Mouse (Mus musculus) stomach, postnatal 0 days (tissue): ENCODE measurements at regions not wholly inside any gene's neighbourhood (a gene's known extent, or its start where the extent isn't known, plus 50 kb on each side); places are given as distances from the start of the nearest gene placed in this dataset.
A peak's percentile ranks its signal among the peaks of the same experiment; 100 is the strongest.

Experiments
- ATAC-seq: fragments of 200-750 bp; cut with Nextera tagmentation; 2 replicates; pipeline ENCODE4 v1.8.0; 2017; ENCODE audit not compliant: low FRiP score, low TSS enrichment
- DNase-seq: peaks from one replicate; pipeline ENCODE4 v3.0.0-alpha.2; 2016; ENCODE audit warnings: low spot score
- H3K27ac ChIP-seq: fragments of 300-500 bp; sonication (generic); replicated peaks from 2 replicates; pipeline ENCODE4 v1.5.1; 2014; ENCODE audit warnings: mild to moderate bottlenecking, control low read depth
- H3K27me3 ChIP-seq: fragments of 300-500 bp; sonication (generic); 2 replicates; pipeline ENCODE4 v1.6.1; 2014; ENCODE audit warnings: low read length; ENCODE audit not compliant: control insufficient read depth, insufficient read depth
- H3K36me3 ChIP-seq: fragments of 300-500 bp; sonication (generic); 2 replicates; pipeline ENCODE4 v1.6.1; 2014; ENCODE audit warnings: low read length, mixed read lengths; ENCODE audit not compliant: control insufficient read depth, insufficient read depth
- H3K4me1 ChIP-seq: fragments of 300-500 bp; sonication (generic); replicated peaks from 2 replicates; pipeline ENCODE4 v1.6.1; 2014; ENCODE audit warnings: antibody characterized with exemption; ENCODE audit not compliant: control insufficient read depth, insufficient read depth
- H3K4me2 ChIP-seq: fragments of 300-500 bp; sonication (generic); replicated peaks from 2 replicates; pipeline ENCODE4 v1.6.1; 2014; ENCODE audit warnings: low read depth, mild to moderate bottlenecking, control low read depth, moderate library complexity
- H3K4me3 ChIP-seq: fragments of 300-500 bp; sonication (generic); 2 replicates; pipeline ENCODE4 v1.5.1; 2014; ENCODE audit warnings: low read depth, low read length, control low read depth
- H3K9ac ChIP-seq: fragments of 300-500 bp; sonication (generic); 2 replicates; pipeline ENCODE4 v1.6.1; 2014; ENCODE audit warnings: mild to moderate bottlenecking, low read length, control low read depth, mixed read lengths
- H3K9me3 ChIP-seq: fragments of 300-500 bp; sonication (generic); 2 replicates; pipeline ENCODE4 v1.6.1; 2016; ENCODE audit warnings: low read length; ENCODE audit not compliant: control insufficient read depth
- CTCF ChIP-seq: IDR thresholded peaks from 2 replicates; pipeline ENCODE4 v1.5.1; 2016; ENCODE audit warnings: antibody characterized with exemption, low read depth, mild to moderate bottlenecking, moderate library complexity
- EP300 ChIP-seq: optimal IDR thresholded peaks from 2 replicates; pipeline ENCODE3; 2016; ENCODE audit warnings: antibody characterized with exemption
- WGBS: fragments of 180-500 bp; shearing (Covaris S2); extraction: QIAGEN DNeasy Blood & Tissue Kit; methylation state at CpG from one replicate; pipeline ENCODE4 v1.1.7; 2014; 5-methylcytosine and 5-hydroxymethylcytosine counted together

- no peak for DNase-seq
- H3K36me3 ChIP-seq: no peaks in the 10 kb centered on the region
- no peak overlapping the region for H3K4me3 ChIP-seq
- H3K9me3 ChIP-seq: no peaks in the 10 kb centered on the region
- H3K27ac ChIP-seq: no peak overlapping the region
- H3K9ac ChIP-seq: no peak overlapping the region
- no peaks in the 10 kb centered on the region for H3K4me1 ChIP-seq
- H3K4me2 ChIP-seq: no peak overlapping the region
- ATAC-seq: no peak
- 72% methylated on average over 3 of the region's 3 CpGs for WGBS
- TF ChIP-seq EP300 (no peak), CTCF (no peak)
- H3K27me3 ChIP-seq: no peaks in the 10 kb centered on the region
These were observed 172.0 kb upstream of the Spdye4c start for GRCm38 (mm10) chr2:128418960-128419359.

GRCm38 (mm10) chr2:128420406-128420805, 170.6 kb upstream of the Spdye4c start:
- TF ChIP-seq EP300 (no peak), CTCF (no peak)
- H3K4me1 ChIP-seq: no peaks in the 10 kb centered on the region
- DNase-seq (no peak), ATAC-seq (0 out of 2 replicates have a peak, but pooled peaks have one; percentile 35)
- H3K27me3 ChIP-seq: no peaks in the 10 kb centered on the region
- H3K4me3 ChIP-seq: no peak overlapping the region
- 64% methylated on average over 10 of the region's 10 CpGs for WGBS
- H3K4me2 ChIP-seq: no peak overlapping the region; the same call in 1 of the 2 replicates
- no peak overlapping the region for H3K9ac ChIP-seq
- no peaks in the 10 kb centered on the region for H3K9me3 ChIP-seq
- no peak overlapping the region for H3K27ac ChIP-seq
- H3K36me3 ChIP-seq: no peaks in the 10 kb centered on the region

GRCm38 (mm10) chr2:128422677-128423076, 168.3 kb upstream of the Spdye4c start:
- ATAC-seq (no peak), DNase-seq (no peak)
- no peak for TF ChIP-seq EP300
- TF ChIP-seq CTCF: peak; percentile 66
- WGBS: 42% methylated on average over 6 of the region's 6 CpGs
- no peaks in the 10 kb centered on the region for H3K9me3 ChIP-seq
- H3K36me3 ChIP-seq: no peaks in the 10 kb centered on the region
- no peak overlapping the region for H3K4me3 ChIP-seq
- H3K27me3 ChIP-seq: no peaks in the 10 kb centered on the region
- H3K4me1 ChIP-seq: peaks cover 3% of the 10 kb centered on the region; the same call in 1 of the 2 replicates
- H3K4me2 ChIP-seq: no peak overlapping the region
- no peak overlapping the region for H3K9ac ChIP-seq
- no peak overlapping the region for H3K27ac ChIP-seq

GRCm38 (mm10) chr2:128424236-128424635, 166.8 kb upstream of the Spdye4c start:
- WGBS: 44% methylated on average over 7 of the region's 7 CpGs
- H3K27ac ChIP-seq: no peak overlapping the region
- no peak overlapping the region for H3K4me3 ChIP-seq
- H3K36me3 ChIP-seq: no peaks in the 10 kb centered on the region
- no peak for DNase-seq
- no peak overlapping the region for H3K9ac ChIP-seq
- peaks cover 7% of the 10 kb centered on the region for H3K4me1 ChIP-seq
- H3K27me3 ChIP-seq: no peaks in the 10 kb centered on the region
- no peak for TF ChIP-seq CTCF
- TF ChIP-seq EP300: no peak
- H3K4me2 ChIP-seq: no peak overlapping the region
- H3K9me3 ChIP-seq: no peaks in the 10 kb centered on the region
- no peak for ATAC-seq

- Histone ChIP-seq H3K4me1 (peaks cover 11% of the 10 kb centered on the region), H3K4me2 (peak overlapping the region; percentile 45), H3K9me3 (no peaks in the 10 kb centered on the region), H3K36me3 (no peaks in the 10 kb centered on the region), H3K27me3 (no peaks in the 10 kb centered on the region), H3K27ac (peak overlapping the region; percentile 83), H3K9ac (no peak overlapping the region), H3K4me3 (no peak overlapping the region)
- no peak for TF ChIP-seq EP300
- no peak for TF ChIP-seq CTCF
- DNase-seq (no peak), ATAC-seq (0 out of 2 replicates have a peak, but pooled peaks have one; percentile 14)
- 61% methylated on average over 6 of the region's 6 CpGs for WGBS
These were observed 163.7 kb upstream of the Spdye4c start for GRCm38 (mm10) chr2:128427181-128427880.

- peak overlapping the region; percentile 45 for H3K9ac ChIP-seq
- peaks cover 11% of the 10 kb centered on the region for H3K4me1 ChIP-seq
- DNase-seq (peak; percentile 47), ATAC-seq (peak; percentile 72)
- no peaks in the 10 kb centered on the region for H3K27me3 ChIP-seq
- peak overlapping the region; percentile 45 for H3K4me2 ChIP-seq
- no peaks in the 10 kb centered on the region for H3K36me3 ChIP-seq
- peak overlapping the region; percentile 18 for H3K4me3 ChIP-seq
- WGBS: 14% methylated on average over 7 of the region's 7 CpGs
- no peaks in the 10 kb centered on the region for H3K9me3 ChIP-seq
- TF ChIP-seq CTCF: no peak
- TF ChIP-seq EP300: no peak
- peak overlapping the region; percentile 83 for H3K27ac ChIP-seq
These were observed 162.9 kb upstream of the Spdye4c start for GRCm38 (mm10) chr2:128428154-128428553.
